Mouse (Mus musculus): Measurements from ENCODE around the gene Dppa1. TPM values are rescaled to one million over a fixed set of nuclear protein-coding genes. Genes with fewer than 3 reads are reported as not detected.
A peak's percentile ranks its signal among the peaks of the same experiment; 100 is the strongest.
"Not testable (repeated sequence)": the region's sequence is repeated elsewhere in the genome, so short reads cannot be mapped to it uniquely, and the experiment has no call there.

Dppa1 gene
- not detected in 2 replicates for polyA plus RNA-seq (2012; rRNA removed)

DNA sequence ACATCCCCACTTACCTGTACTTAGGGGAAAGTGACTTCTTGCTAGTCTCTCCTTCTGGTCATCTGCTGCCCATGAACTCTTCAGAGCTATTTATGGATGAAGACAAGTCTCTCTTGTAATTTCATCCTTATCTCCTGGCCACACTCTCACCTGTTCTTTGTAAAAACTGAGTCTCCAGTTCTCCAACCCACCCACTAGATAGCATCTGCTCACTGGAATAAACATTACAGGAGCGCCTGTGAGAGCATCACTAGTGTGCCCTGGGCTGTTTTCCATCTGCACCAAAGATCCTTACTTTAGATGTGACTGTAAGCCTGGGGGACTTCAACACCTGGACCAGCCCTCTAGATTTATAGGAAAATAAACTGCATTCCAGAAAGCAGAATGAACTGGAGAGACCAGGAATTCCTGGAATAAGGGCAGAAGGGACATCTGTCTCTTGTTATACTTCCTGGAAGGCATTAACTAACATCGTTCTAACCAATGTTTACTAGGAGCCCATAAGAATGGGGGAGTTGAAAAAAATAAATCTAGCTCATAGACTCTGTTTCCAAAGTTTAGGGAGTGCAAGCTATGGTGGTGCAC, at the start of gene Dppa1:
Dppa1 (minus strand) TSS at position 51 of the 585 bp plus-strand sequence.
- no peak for DNase-seq
- no peaks in the 10 kb centered on the region for H3K27me3 ChIP-seq (replicated peaks; ENCODE audit: control insufficient read depth, insufficient read depth, low read length)
- H3K36me3 ChIP-seq (ENCODE audit: control insufficient read depth, insufficient read depth, low read length), result no peaks in the 10 kb centered on the region
- no peak within 1 kb of the TSS for H3K27ac ChIP-seq (ENCODE audit: insufficient read depth, low read depth, low read length)
- no peak within 1 kb of the TSS for H3K4me3 ChIP-seq (ENCODE audit: insufficient read depth, low read depth, low read length)
- H3K4me1 ChIP-seq (ENCODE audit: control insufficient read depth, insufficient read depth, low read length), result no peaks in the 10 kb centered on the region
- 55% methylated on average over 2 of the region's 2 CpGs for WGBS
- TF ChIP-seq CTCF (conservative IDR thresholded peaks at IDR 0.05; ENCODE audit: insufficient read depth, insufficient read length, low read depth, low read length) (no peak), POLR2A (IDR thresholded peaks at IDR 0.05; ENCODE audit: low read depth, low read length) (no peak)

DNA sequence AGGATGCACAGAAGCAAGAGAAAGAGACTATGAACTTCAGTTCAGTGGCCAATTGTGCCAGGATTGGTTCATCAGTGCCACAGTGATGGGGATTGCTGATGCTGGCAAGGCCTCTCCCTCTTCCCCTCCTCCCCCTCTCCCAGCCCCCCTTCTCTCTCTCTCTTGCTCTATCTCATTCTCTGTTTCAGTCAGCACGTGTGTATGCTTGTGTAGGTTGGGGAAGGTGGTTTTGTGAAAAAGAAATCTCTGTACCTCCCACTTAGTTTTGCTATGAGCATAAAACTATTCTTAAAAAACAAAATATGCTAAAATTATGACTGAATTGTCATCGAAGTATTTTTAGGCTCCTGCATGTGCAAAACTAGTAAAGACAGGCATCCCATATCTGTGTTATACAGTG, 38.9 kb upstream of the Dppa1 start:
- Histone ChIP-seq H3K4me1 (ENCODE audit: control insufficient read depth, insufficient read depth, low read length) (no peaks in the 10 kb centered on the region), H3K27me3 (replicated peaks; ENCODE audit: control insufficient read depth, insufficient read depth, low read length) (no peaks in the 10 kb centered on the region), H3K36me3 (ENCODE audit: control insufficient read depth, insufficient read depth, low read length) (no peaks in the 10 kb centered on the region), H3K4me3 (ENCODE audit: insufficient read depth, low read depth, low read length) (no peak overlapping the region), H3K27ac (ENCODE audit: insufficient read depth, low read depth, low read length) (no peak overlapping the region)
- no peak for DNase-seq
- 88% methylated on average over 2 of the region's 2 CpGs for WGBS
- TF ChIP-seq POLR2A (IDR thresholded peaks at IDR 0.05; ENCODE audit: low read depth, low read length), result no peak
- TF ChIP-seq CTCF (conservative IDR thresholded peaks at IDR 0.05; ENCODE audit: insufficient read depth, insufficient read length, low read depth, low read length), result no peak

DNA sequence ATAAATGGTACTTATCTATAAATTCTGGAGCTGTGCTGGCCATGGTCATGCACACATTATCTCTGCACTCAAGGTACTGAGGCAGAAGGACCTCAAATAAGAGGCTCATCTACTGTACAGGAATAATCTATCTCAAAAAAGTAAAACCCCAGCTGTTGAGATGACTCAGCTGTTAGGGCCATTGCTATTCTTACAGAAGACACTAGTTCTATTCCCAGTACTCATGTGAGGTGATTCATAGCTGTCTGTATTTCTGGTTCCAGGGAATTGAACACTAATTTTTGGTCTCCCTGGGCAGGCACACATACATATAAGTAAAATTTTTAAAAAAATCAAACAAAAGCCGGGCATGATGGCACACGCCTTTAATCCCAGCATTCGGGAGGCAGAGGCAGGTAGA, 38.0 kb upstream of the Dppa1 start:
- H3K36me3 ChIP-seq (ENCODE audit: control insufficient read depth, insufficient read depth, low read length), result no peaks in the 10 kb centered on the region
- H3K4me1 ChIP-seq (ENCODE audit: control insufficient read depth, insufficient read depth, low read length), result no peaks in the 10 kb centered on the region
- no peak overlapping the region for H3K4me3 ChIP-seq (ENCODE audit: insufficient read depth, low read depth, low read length)
- H3K27me3 ChIP-seq (replicated peaks; ENCODE audit: control insufficient read depth, insufficient read depth, low read length), result no peaks in the 10 kb centered on the region
- DNase-seq, result no peak
- H3K27ac ChIP-seq (ENCODE audit: insufficient read depth, low read depth, low read length), result no peak overlapping the region
- no peak for TF ChIP-seq POLR2A (IDR thresholded peaks at IDR 0.05; ENCODE audit: low read depth, low read length)
- no peak for TF ChIP-seq CTCF (conservative IDR thresholded peaks at IDR 0.05; ENCODE audit: insufficient read depth, insufficient read length, low read depth, low read length)
- 97% methylated on average over 3 of the region's 3 CpGs for WGBS

DNA sequence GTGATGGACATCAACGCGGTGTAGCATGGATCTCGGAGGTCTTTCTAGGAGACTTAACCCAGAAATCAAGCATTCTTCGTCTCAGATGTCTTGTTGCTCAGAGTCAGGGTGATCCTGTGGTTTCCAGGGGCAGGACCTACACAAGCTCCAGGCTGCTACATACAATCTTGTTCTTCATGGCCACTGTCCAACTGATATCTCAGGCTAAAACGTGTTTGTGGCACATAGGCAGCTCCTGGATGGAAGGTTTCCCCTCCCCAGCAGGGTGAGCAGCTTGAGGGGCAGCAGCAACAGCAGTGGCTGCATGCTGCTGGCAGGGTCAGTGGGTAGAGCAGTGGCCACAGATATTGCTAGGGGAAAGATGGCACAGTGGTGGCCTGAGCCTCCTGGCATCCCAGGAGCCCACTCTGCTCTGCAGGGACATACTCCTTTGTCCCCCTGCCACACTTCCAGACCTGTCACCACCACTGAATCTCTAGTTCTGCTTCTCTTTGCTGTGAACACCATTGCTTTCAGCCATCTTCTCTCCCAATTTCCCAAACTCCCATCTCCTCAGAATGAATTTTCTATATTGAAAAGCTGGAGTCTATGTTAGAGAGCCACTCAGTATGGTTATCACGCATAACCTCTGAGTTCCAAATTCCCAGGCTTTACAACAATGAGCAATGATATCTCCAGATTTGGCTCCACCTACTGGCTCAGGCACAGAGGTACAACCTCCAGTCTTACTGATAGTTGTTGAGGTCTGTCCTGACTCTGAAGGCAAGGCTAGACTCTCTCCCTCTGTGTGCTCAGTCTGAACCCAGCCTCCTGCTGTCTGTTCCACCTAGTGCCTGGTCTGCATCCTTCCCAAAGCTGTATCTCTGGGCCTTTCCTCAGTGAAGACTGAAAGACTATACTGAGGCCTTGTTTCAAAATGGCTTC, 36.8 kb upstream of the Dppa1 start:
- Histone ChIP-seq H3K36me3 (ENCODE audit: control insufficient read depth, insufficient read depth, low read length) (no peaks in the 10 kb centered on the region), H3K27me3 (replicated peaks; ENCODE audit: control insufficient read depth, insufficient read depth, low read length) (no peaks in the 10 kb centered on the region), H3K4me1 (ENCODE audit: control insufficient read depth, insufficient read depth, low read length) (no peaks in the 10 kb centered on the region), H3K4me3 (ENCODE audit: insufficient read depth, low read depth, low read length) (no peak overlapping the region), H3K27ac (ENCODE audit: insufficient read depth, low read depth, low read length) (no peak overlapping the region)
- 60% methylated on average over 6 of the region's 6 CpGs for WGBS
- DNase-seq, result peak; percentile 27
- TF ChIP-seq CTCF (conservative IDR thresholded peaks at IDR 0.05; ENCODE audit: insufficient read depth, insufficient read length, low read depth, low read length) (peak; percentile 52), POLR2A (IDR thresholded peaks at IDR 0.05; ENCODE audit: low read depth, low read length) (no peak)

DNA sequence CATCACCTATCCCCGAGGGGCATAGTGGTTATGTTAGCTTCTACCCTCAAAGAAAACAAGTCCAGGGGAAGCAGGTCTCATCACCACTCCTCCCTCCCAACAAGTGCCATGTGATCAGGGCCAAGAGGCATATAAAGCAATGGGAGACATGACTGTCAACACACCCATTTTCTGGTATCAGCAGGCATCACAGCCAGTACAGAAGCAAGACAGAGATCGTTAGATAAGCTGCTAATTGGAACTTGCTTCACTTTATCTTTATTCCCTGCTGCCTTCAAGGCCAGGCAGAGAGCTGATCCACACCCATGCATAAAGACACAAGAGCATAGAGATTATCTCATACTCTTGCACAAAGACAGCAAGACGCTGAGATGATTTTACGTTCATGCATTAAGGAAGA, 34.2 kb upstream of the Dppa1 start:
- H3K4me1 ChIP-seq (ENCODE audit: control insufficient read depth, insufficient read depth, low read length), result no peaks in the 10 kb centered on the region
- H3K36me3 ChIP-seq (ENCODE audit: control insufficient read depth, insufficient read depth, low read length), result no peaks in the 10 kb centered on the region
- TF ChIP-seq CTCF (conservative IDR thresholded peaks at IDR 0.05; ENCODE audit: insufficient read depth, insufficient read length, low read depth, low read length) (no peak), POLR2A (IDR thresholded peaks at IDR 0.05; ENCODE audit: low read depth, low read length) (no peak)
- no peak overlapping the region for H3K4me3 ChIP-seq (ENCODE audit: insufficient read depth, low read depth, low read length)
- no peak for DNase-seq
- WGBS, result 82% methylated on average over 4 of the region's 4 CpGs
- no peaks in the 10 kb centered on the region for H3K27me3 ChIP-seq (replicated peaks; ENCODE audit: control insufficient read depth, insufficient read depth, low read length)
- no peak overlapping the region for H3K27ac ChIP-seq (ENCODE audit: insufficient read depth, low read depth, low read length)

DNA sequence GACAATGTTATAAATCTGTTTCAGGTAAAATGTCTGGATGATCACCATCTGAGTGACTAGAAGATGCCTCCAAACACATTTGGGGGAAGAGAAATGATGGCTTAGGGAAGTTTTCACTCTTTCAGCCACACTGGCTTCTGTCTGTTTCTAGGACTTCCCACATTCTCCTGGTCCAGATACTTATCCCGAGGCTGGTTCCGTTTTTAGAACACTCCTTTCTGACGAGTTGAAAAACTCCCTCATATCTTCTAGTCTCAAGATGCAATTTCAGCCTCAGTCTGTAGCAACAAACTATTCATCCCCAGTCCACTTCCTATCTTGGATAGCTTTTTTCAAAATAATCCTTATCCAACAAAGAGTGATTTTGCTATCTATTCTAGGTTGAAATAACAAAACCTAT, 23.4 kb upstream of the Dppa1 start:
- Histone ChIP-seq H3K27me3 (replicated peaks; ENCODE audit: control insufficient read depth, insufficient read depth, low read length) (no peaks in the 10 kb centered on the region), H3K36me3 (ENCODE audit: control insufficient read depth, insufficient read depth, low read length) (no peaks in the 10 kb centered on the region), H3K4me3 (ENCODE audit: insufficient read depth, low read depth, low read length) (no peak overlapping the region), H3K27ac (ENCODE audit: insufficient read depth, low read depth, low read length) (no peak overlapping the region), H3K4me1 (ENCODE audit: control insufficient read depth, insufficient read depth, low read length) (no peaks in the 10 kb centered on the region)
- TF ChIP-seq POLR2A (IDR thresholded peaks at IDR 0.05; ENCODE audit: low read depth, low read length), result no peak
- no peak for TF ChIP-seq CTCF (conservative IDR thresholded peaks at IDR 0.05; ENCODE audit: insufficient read depth, insufficient read length, low read depth, low read length)
- WGBS, result 80% methylated on average over 3 of the region's 3 CpGs
- no peak for DNase-seq

DNA sequence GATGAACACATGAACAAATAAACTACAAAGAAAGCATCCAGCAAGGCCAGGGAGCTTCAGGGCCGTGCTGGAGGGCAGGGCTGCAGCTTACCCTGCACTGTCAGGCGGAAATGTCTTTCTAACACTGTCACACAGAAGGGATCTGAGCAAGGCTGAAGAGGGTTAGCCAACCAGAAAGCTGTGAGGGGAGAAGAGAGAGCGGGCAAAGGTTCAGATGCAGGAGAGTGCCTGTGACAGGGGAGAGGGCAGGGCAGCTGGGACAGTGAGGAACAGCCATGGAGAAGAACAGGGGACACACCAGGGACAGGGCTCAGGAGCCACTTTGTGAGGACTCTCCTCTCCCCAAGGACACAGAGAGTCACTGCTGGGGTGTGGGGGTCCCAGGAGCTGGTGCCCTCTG, 20.6 kb upstream of the Dppa1 start:
- WGBS, result 46% methylated on average over 3 of the region's 3 CpGs

More for the DNA sequence above, 20.6 kb upstream of the Dppa1 start:
- H3K4me1 ChIP-seq (ENCODE audit: control insufficient read depth, insufficient read depth, low read length); H3K27ac ChIP-seq (ENCODE audit: insufficient read depth, low read depth, low read length); H3K4me3 ChIP-seq (ENCODE audit: insufficient read depth, low read depth, low read length); DNase-seq; H3K36me3 ChIP-seq (ENCODE audit: control insufficient read depth, insufficient read depth, low read length); H3K27me3 ChIP-seq (replicated peaks; ENCODE audit: control insufficient read depth, insufficient read depth, low read length): not testable (repeated sequence)

Data from kidney, adult 2 months (tissue).